In the genomic region with DNA sequence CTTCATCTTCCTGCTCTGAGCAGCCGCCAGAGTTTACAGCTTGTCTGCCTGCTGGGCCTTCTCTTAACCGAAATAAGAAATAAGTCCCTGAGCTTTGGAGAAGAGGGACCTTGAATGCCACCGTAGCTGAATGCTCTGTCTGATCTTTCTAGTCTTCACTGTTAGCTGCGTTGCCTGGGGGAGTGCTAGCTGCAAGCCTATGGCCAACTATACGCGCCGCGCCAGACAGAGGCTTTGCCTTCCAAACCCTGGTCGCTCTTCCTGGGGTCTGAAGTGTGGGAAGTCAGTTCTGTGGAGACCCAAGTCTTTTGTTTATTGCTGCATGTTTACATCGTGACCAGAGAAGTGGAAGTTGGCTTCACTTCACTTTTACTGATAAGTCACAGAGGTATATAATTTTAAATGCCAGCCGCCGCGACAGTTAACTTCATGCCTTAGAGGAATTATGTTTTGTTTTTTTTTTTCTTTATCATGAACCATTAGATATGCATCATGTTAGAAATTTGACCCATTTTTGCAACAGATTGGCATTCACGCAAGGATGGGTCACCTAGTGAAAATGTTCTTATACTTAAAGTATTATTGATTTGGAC, we compare ENCODE assay signal across 16 mouse cellular contexts. TPM values are rescaled to one million over a fixed set of nuclear protein-coding genes. Genes with fewer than 3 reads are reported as not detected.
A peak's percentile ranks its signal among the peaks of the same experiment; 100 is the strongest.
DNase-seq lines count a peak whose midpoint lies in the region; ATAC-seq lines count a peak whose summit lies in the region.
"Had no signal": no experiment of that assay in that cellular context is flagged by ENCODE, and none has a peak within 500 bp of the region (broad histone marks: within the 10 kb centered on the region; RNA-seq: fewer than 3 reads in every experiment).

No protein-coding gene starts in this region.

- peak overlapping the region; percentile 80 for H3K4me2 ChIP-seq in heart, embryonic 13.5 days
- peak overlapping the region; percentile 26 for H3K4me2 ChIP-seq in intestine, embryonic 14.5 days (ENCODE audit: low read length)
- 0 out of 2 replicates have a peak overlapping the region, but pooled peaks have one; percentile 0 for H3K4me2 ChIP-seq in stomach, embryonic 16.5 days (ENCODE audit: low read depth, low read length)
- H3K4me2 ChIP-seq: forebrain, embryonic 13.5 days; hindbrain, embryonic 14.5 days; limb, embryonic 15.5 days; midbrain, embryonic 13.5 days; neural tube, embryonic 12.5 days had no signal

- DNase-seq in heart, postnatal 25 days (ENCODE audit: low spot score) = no peak
- no peak for DNase-seq in intestine, embryonic 14.5 days (ENCODE audit: low spot score)
- DNase-seq: adrenal gland, adult 8-10 months; gastrocnemius, postnatal 10 days; thymus, postnatal 36 days had no signal

- H3K4me1 ChIP-seq in heart, embryonic 13.5 days = peaks cover 73% of the 10 kb centered on the region
- H3K4me1 ChIP-seq in megakaryocyte, embryonic 14.5 days = peaks cover 72% of the 10 kb centered on the region
- peaks cover 32% of the 10 kb centered on the region for H3K4me1 ChIP-seq in intestine, embryonic 14.5 days (replicated peaks; ENCODE audit: control insufficient read depth, insufficient read depth, low read length)
- peaks cover 52% of the 10 kb centered on the region for H3K4me1 ChIP-seq in stomach, embryonic 16.5 days (ENCODE audit: control insufficient read depth, insufficient read depth, low read length)

- no peaks in the 10 kb centered on the region for H3K27me3 ChIP-seq in heart, embryonic 13.5 days (replicated peaks)
- H3K27me3 ChIP-seq in megakaryocyte, embryonic 14.5 days (replicated peaks) = no peaks in the 10 kb centered on the region
- H3K27me3 ChIP-seq in intestine, embryonic 14.5 days (replicated peaks; ENCODE audit: control insufficient read depth, insufficient read depth, low read length) = no peaks in the 10 kb centered on the region
- H3K27me3 ChIP-seq in stomach, embryonic 16.5 days (ENCODE audit: control insufficient read depth, insufficient read depth, low read length) = no peaks in the 10 kb centered on the region
- H3K27me3 ChIP-seq: forebrain, embryonic 13.5 days; limb, embryonic 15.5 days; midbrain, embryonic 13.5 days; neural tube, embryonic 12.5 days had no signal

- H3K9me3 ChIP-seq in heart, embryonic 13.5 days = no peaks in the 10 kb centered on the region
- H3K9me3 ChIP-seq in megakaryocyte, embryonic 14.5 days = no peaks in the 10 kb centered on the region
- no peaks in the 10 kb centered on the region for H3K9me3 ChIP-seq in intestine, embryonic 14.5 days (ENCODE audit: control insufficient read depth, low read length)
- no peaks in the 10 kb centered on the region for H3K9me3 ChIP-seq in stomach, embryonic 16.5 days (replicated peaks; ENCODE audit: control insufficient read depth, low read length)
- H3K9me3 ChIP-seq: forebrain, embryonic 13.5 days; limb, embryonic 15.5 days; midbrain, embryonic 13.5 days; neural tube, embryonic 12.5 days had no signal

- H3K9ac ChIP-seq in heart, embryonic 13.5 days = peak overlapping the region; percentile 76
- 0 out of 2 replicates have a peak overlapping the region, but pooled peaks have one; percentile 6 for H3K9ac ChIP-seq in intestine, embryonic 14.5 days (ENCODE audit: low read length)
- H3K9ac ChIP-seq in stomach, embryonic 16.5 days (ENCODE audit: low read length) = no peak overlapping the region; the same call in 1 of the 2 replicates
- H3K9ac ChIP-seq: forebrain, embryonic 13.5 days; hindbrain, embryonic 14.5 days; limb, embryonic 15.5 days; midbrain, embryonic 13.5 days; neural tube, embryonic 12.5 days had no signal

- H3K4me3 ChIP-seq in heart, embryonic 13.5 days = peak overlapping the region; percentile 99
- peak overlapping the region; percentile 98 for H3K4me3 ChIP-seq in megakaryocyte, embryonic 14.5 days (replicated peaks)
- H3K4me3 ChIP-seq in intestine, embryonic 14.5 days (ENCODE audit: low read depth, low read length) = no peak overlapping the region
- H3K4me3 ChIP-seq in stomach, embryonic 16.5 days (replicated peaks; ENCODE audit: low read length) = no peak overlapping the region
- H3K4me3 ChIP-seq: forebrain, embryonic 13.5 days; left cerebral cortex, adult 2 months; limb, embryonic 15.5 days; midbrain, embryonic 13.5 days; neural tube, embryonic 12.5 days had no signal

- 43% methylated on average over 14 of the region's 14 CpGs for WGBS in heart, embryonic 13.5 days
- 35% methylated on average over 14 of the region's 14 CpGs for WGBS in intestine, embryonic 14.5 days
- WGBS in stomach, embryonic 16.5 days = 48% methylated on average over 14 of the region's 14 CpGs

- H3K27ac ChIP-seq in heart, embryonic 13.5 days (replicated peaks) = peak overlapping the region; percentile 97
- H3K27ac ChIP-seq in intestine, embryonic 14.5 days (ENCODE audit: low read depth) = 0 out of 2 replicates have a peak overlapping the region, but pooled peaks have one; percentile 17
- H3K27ac ChIP-seq in stomach, embryonic 16.5 days (ENCODE audit: low read length) = no peak overlapping the region
- H3K27ac ChIP-seq: forebrain, embryonic 13.5 days; hindbrain, embryonic 14.5 days; left cerebral cortex, adult 2 months; limb, embryonic 15.5 days; midbrain, embryonic 13.5 days; neural tube, embryonic 12.5 days had no signal

- intact Hi-C loops in heart, postnatal 25 days (cut with DNase I) = no loop called here

- no peaks in the 10 kb centered on the region for H3K36me3 ChIP-seq in heart, embryonic 13.5 days
- H3K36me3 ChIP-seq in megakaryocyte, embryonic 14.5 days (replicated peaks; ENCODE audit: low read length) = peaks cover 23% of the 10 kb centered on the region
- no peaks in the 10 kb centered on the region for H3K36me3 ChIP-seq in intestine, embryonic 14.5 days (ENCODE audit: control insufficient read depth, insufficient read depth, low read length)
- no peaks in the 10 kb centered on the region for H3K36me3 ChIP-seq in stomach, embryonic 16.5 days (ENCODE audit: control insufficient read depth, insufficient read depth, low read length)
- H3K36me3 ChIP-seq: limb, embryonic 15.5 days; midbrain, embryonic 13.5 days; neural tube, embryonic 12.5 days had no signal

- ATAC-seq in heart, embryonic 13.5 days (ENCODE audit: extremely low read depth, insufficient number of reproducible peaks, low FRiP score, low TSS enrichment) = no peak
- no peak for ATAC-seq in megakaryocyte, adult 5-6 weeks (ENCODE audit: poor library complexity, severe bottlenecking)
- no peak for ATAC-seq in intestine, embryonic 14.5 days (replicated peaks; ENCODE audit: low FRiP score, low TSS enrichment, low read depth)
- no peak for ATAC-seq in stomach, embryonic 16.5 days (ENCODE audit: insufficient read depth, low FRiP score)
- ATAC-seq in inflammation-experienced regulatory T-cells, adult 6 months = no peak
- ATAC-seq: forebrain, embryonic 13.5 days; midbrain, embryonic 13.5 days had no signal

RNA-seq across cellular contexts. Expression of a gene that starts 4.6 kb away (rescaled TPM):
- polyA plus RNA-seq in heart, embryonic 13.5 days (2015; fragmentation: Nextera tagmentation; extraction: Ambion mirVana) = 45.2 and 48.8 TPM in 2 replicates
- 10 to 100 TPM; 53.9 to 54.1 TPM for total RNA-seq in heart, postnatal 25 days (2021)
- 3.7 and 8.6 TPM in 2 replicates for polyA plus RNA-seq in megakaryocyte, embryonic 14.5 days (2012; ENCODE audit: insufficient read depth, low replicate concordance)
- 25.7 and 32.3 TPM in 2 replicates for total RNA-seq in megakaryocyte, adult 5-6 weeks (2015)
- 30.0 and 31.3 TPM in 2 replicates for total RNA-seq in megakaryocyte, adult 5-6 weeks (2017)
- polyA plus RNA-seq in intestine, embryonic 14.5 days (2014; fragmentation: Nextera tagmentation; extraction: Ambion mirVana) = 44.6 and 46.5 TPM in 2 replicates
- 21.2 and 29.7 TPM in 2 replicates for polyA plus RNA-seq in stomach, embryonic 16.5 days (2015; fragmentation: Nextera tagmentation; extraction: Ambion mirVana)
- 1 to 10 TPM; 6.5 to 8.7 (median 8.4) TPM for polyA plus RNA-seq in inflammation-experienced regulatory T-cells, adult 6 months (2017; shearing (Covaris generic))

Comparison
In these comparisons a context has a peak if more than half of its experiments do, and no peak if none do; other contexts are left out.
1. H3K4me2 ChIP-seq: peak in every context shown above with its lines; median percentile 80 in heart, embryonic 13.5 days; 26 in intestine, embryonic 14.5 days; 0 in stomach, embryonic 16.5 days.
2. H3K4me3 ChIP-seq: peak in heart, embryonic 13.5 days (single experiment) and megakaryocyte, embryonic 14.5 days (single experiment); none in intestine, embryonic 14.5 days (single experiment) and stomach, embryonic 16.5 days (single experiment).